Mouse (Mus musculus) stomach, postnatal 0 days (tissue): ENCODE measurements around the gene Tshz2. TPM values are rescaled to one million over a fixed set of nuclear protein-coding genes. Genes with fewer than 3 reads are reported as not detected.

Experiments
- ATAC-seq: fragments of 200-750 bp; cut with Nextera tagmentation; 2 replicates; pipeline ENCODE4 v1.8.0; 2017; ENCODE audit not compliant: low FRiP score, low TSS enrichment
- DNase-seq: peaks from one replicate; pipeline ENCODE4 v3.0.0-alpha.2; 2016; ENCODE audit warnings: low spot score
- H3K27ac ChIP-seq: fragments of 300-500 bp; sonication (generic); replicated peaks from 2 replicates; pipeline ENCODE4 v1.5.1; 2014; ENCODE audit warnings: mild to moderate bottlenecking, control low read depth
- H3K27me3 ChIP-seq: fragments of 300-500 bp; sonication (generic); 2 replicates; pipeline ENCODE4 v1.6.1; 2014; ENCODE audit warnings: low read length; ENCODE audit not compliant: control insufficient read depth, insufficient read depth
- H3K36me3 ChIP-seq: fragments of 300-500 bp; sonication (generic); 2 replicates; pipeline ENCODE4 v1.6.1; 2014; ENCODE audit warnings: low read length, mixed read lengths; ENCODE audit not compliant: control insufficient read depth, insufficient read depth
- H3K4me1 ChIP-seq: fragments of 300-500 bp; sonication (generic); replicated peaks from 2 replicates; pipeline ENCODE4 v1.6.1; 2014; ENCODE audit warnings: antibody characterized with exemption; ENCODE audit not compliant: control insufficient read depth, insufficient read depth
- H3K4me2 ChIP-seq: fragments of 300-500 bp; sonication (generic); replicated peaks from 2 replicates; pipeline ENCODE4 v1.6.1; 2014; ENCODE audit warnings: low read depth, mild to moderate bottlenecking, control low read depth, moderate library complexity
- H3K4me3 ChIP-seq: fragments of 300-500 bp; sonication (generic); 2 replicates; pipeline ENCODE4 v1.5.1; 2014; ENCODE audit warnings: low read depth, low read length, control low read depth
- H3K9ac ChIP-seq: fragments of 300-500 bp; sonication (generic); 2 replicates; pipeline ENCODE4 v1.6.1; 2014; ENCODE audit warnings: mild to moderate bottlenecking, low read length, control low read depth, mixed read lengths
- H3K9me3 ChIP-seq: fragments of 300-500 bp; sonication (generic); 2 replicates; pipeline ENCODE4 v1.6.1; 2016; ENCODE audit warnings: low read length; ENCODE audit not compliant: control insufficient read depth
- CTCF ChIP-seq: IDR thresholded peaks from 2 replicates; pipeline ENCODE4 v1.5.1; 2016; ENCODE audit warnings: antibody characterized with exemption, low read depth, mild to moderate bottlenecking, moderate library complexity
- EP300 ChIP-seq: optimal IDR thresholded peaks from 2 replicates; pipeline ENCODE3; 2016; ENCODE audit warnings: antibody characterized with exemption
- WGBS: fragments of 180-500 bp; shearing (Covaris S2); extraction: QIAGEN DNeasy Blood & Tissue Kit; methylation state at CpG from one replicate; pipeline ENCODE4 v1.1.7; 2014; 5-methylcytosine and 5-hydroxymethylcytosine counted together
- polyA plus RNA-seq: library from polyadenylated mRNA; unstranded; fragments of >200 nt; fragmentation: Nextera tagmentation; extraction: Ambion mirVana; gene quantifications from 2 replicates; pipeline ENCODE4 v1.2.1, GENCODE M21; 2015

Gene Tshz2
- polyA plus RNA-seq, 1 experiment from 2014 or later = 6.7 TPM

- Histone ChIP-seq H3K27ac (peak overlapping the region; percentile 69), H3K4me2 (peak overlapping the region; percentile 45), H3K9ac (no peak overlapping the region), H3K4me3 (peak overlapping the region; percentile 20), H3K36me3 (no peaks in the 10 kb centered on the region), H3K9me3 (0 out of 2 replicates have a peak, but pooled peaks cover 3% of the 10 kb centered on the region), H3K4me1 (no peaks in the 10 kb centered on the region), H3K27me3 (no peaks in the 10 kb centered on the region)
- TF ChIP-seq EP300 = no peak
- WGBS = 19% methylated on average over 15 of the region's 15 CpGs
- ATAC-seq (peak; percentile 60; the same call in 1 of the 2 replicates), DNase-seq (peak; percentile 27)
Observed at GRCm38 (mm10) chr2:170070641-170071241, 437.9 kb downstream of the Tshz2 start.

GRCm38 (mm10) chr2:170076941-170077490 lies 444.2 kb downstream of the Tshz2 start:
- no peak for DNase-seq
- Histone ChIP-seq H3K27ac (no peak overlapping the region), H3K9ac (no peak overlapping the region), H3K27me3 (no peaks in the 10 kb centered on the region), H3K4me1 (no peaks in the 10 kb centered on the region), H3K9me3 (no peaks in the 10 kb centered on the region), H3K36me3 (no peaks in the 10 kb centered on the region), H3K4me3 (no peak overlapping the region), H3K4me2 (no peak overlapping the region)
- no peak for TF ChIP-seq EP300
- TF ChIP-seq CTCF = peak; percentile 64
- 52% methylated on average over 6 of the region's 6 CpGs for WGBS
- no peak for ATAC-seq

GRCm38 (mm10) chr2:170078041-170078440 lies 445.2 kb downstream of the Tshz2 start:
- no peak overlapping the region for H3K27ac ChIP-seq
- no peaks in the 10 kb centered on the region for H3K36me3 ChIP-seq
- DNase-seq (no peak), ATAC-seq (no peak)
- TF ChIP-seq CTCF = no peak
- no peak for TF ChIP-seq EP300
- 77% methylated on average over 10 of the region's 10 CpGs for WGBS
- H3K4me1 ChIP-seq = no peaks in the 10 kb centered on the region
- H3K4me3 ChIP-seq = no peak overlapping the region
- no peaks in the 10 kb centered on the region for H3K9me3 ChIP-seq
- H3K9ac ChIP-seq = no peak overlapping the region
- H3K4me2 ChIP-seq = no peak overlapping the region
- no peaks in the 10 kb centered on the region for H3K27me3 ChIP-seq

- no peak for TF ChIP-seq EP300
- peak; percentile 44 for TF ChIP-seq CTCF
- Histone ChIP-seq H3K27me3 (no peaks in the 10 kb centered on the region), H3K4me3 (no peak overlapping the region), H3K4me2 (no peak overlapping the region), H3K36me3 (no peaks in the 10 kb centered on the region), H3K9ac (no peak overlapping the region), H3K9me3 (no peaks in the 10 kb centered on the region), H3K4me1 (no peaks in the 10 kb centered on the region), H3K27ac (no peak overlapping the region)
- no peak for ATAC-seq
- no peak for DNase-seq
- WGBS = 45% methylated on average over 15 of the region's 15 CpGs
Observed at GRCm38 (mm10) chr2:170078442-170079017, 445.7 kb downstream of the Tshz2 start.

- no peak overlapping the region for H3K4me3 ChIP-seq
- no peaks in the 10 kb centered on the region for H3K27me3 ChIP-seq
- no peak overlapping the region for H3K27ac ChIP-seq
- WGBS = 51% methylated on average over 10 of the region's 10 CpGs
- TF ChIP-seq CTCF = no peak
- TF ChIP-seq EP300 = no peak
- no peaks in the 10 kb centered on the region for H3K9me3 ChIP-seq
- no peak overlapping the region for H3K9ac ChIP-seq
- ATAC-seq (no peak), DNase-seq (no peak)
- H3K4me2 ChIP-seq = no peak overlapping the region
- no peaks in the 10 kb centered on the region for H3K4me1 ChIP-seq
- H3K36me3 ChIP-seq = no peaks in the 10 kb centered on the region
Observed at GRCm38 (mm10) chr2:170091563-170092443, 459.0 kb downstream of the Tshz2 start.
